Comparison of ENCODE assay signal across 9 mouse cellular contexts in genomic region chr4:151919900-151920643, GRCm38 (mm10). TPM values are rescaled to one million over a fixed set of nuclear protein-coding genes. Genes with fewer than 3 reads are reported as not detected.
DNase-seq lines count a peak whose midpoint lies in the region; ATAC-seq and TF ChIP-seq lines count a peak whose summit lies in the region.
"Had no signal": no experiment of that assay in that cellular context is flagged by ENCODE, and none has a peak within 500 bp of the region (broad histone marks: within the 10 kb centered on the region; RNA-seq: fewer than 3 reads in every experiment).

No protein-coding gene starts in this region.

- no peaks in the 10 kb centered on the region for H3K36me3 ChIP-seq in forebrain, embryonic 10.5 days (replicated peaks)
- no peaks in the 10 kb centered on the region for H3K36me3 ChIP-seq in hindbrain, embryonic 10.5 days
- H3K36me3 ChIP-seq in limb, embryonic 10.5 days = no peaks in the 10 kb centered on the region
- H3K36me3 ChIP-seq in midbrain, embryonic 10.5 days = no peaks in the 10 kb centered on the region
- no peaks in the 10 kb centered on the region for H3K36me3 ChIP-seq in spleen, adult 2 months (ENCODE audit: control insufficient read depth, insufficient read depth, low read length)

- peak; percentile 69; the same call in 1 of the 2 replicates for TF ChIP-seq CTCF in spleen, adult 2 months (IDR thresholded peaks at IDR 0.05; ENCODE audit: extremely low read depth, insufficient read depth, insufficient read length, insufficient replicate concordance)

- peak; percentile 72 for DNase-seq in CD4-positive, CD25-positive, alpha-beta regulatory T cell, adult 2 months (ENCODE audit: low read depth, low spot score)
- DNase-seq in c-Kit-positive CD71-positive TER-119-negative erythroid progenitor cells, embryonic 14.5 days (ENCODE audit: low read depth) = peak; percentile 48
- peak; percentile 61 for DNase-seq in forebrain, embryonic 10.5 days (ENCODE audit: extremely low spot score, low spot score)
- peak; percentile 63 for DNase-seq in hindbrain, embryonic 10.5 days (ENCODE audit: low spot score)
- DNase-seq in limb, embryonic 10.5 days (ENCODE audit: low spot score) = peak; percentile 79
- peak; percentile 69 for DNase-seq in midbrain, embryonic 10.5 days (ENCODE audit: low spot score)
- DNase-seq in spleen, adult 2 months (ENCODE audit: low read depth in 1 of 2, low spot score in 2 of 2) = peak; percentile 12 to 42

- H3K9me3 ChIP-seq in forebrain, embryonic 10.5 days = peaks cover 18% of the 10 kb centered on the region; the same call in 1 of the 2 replicates
- peaks cover 13% of the 10 kb centered on the region for H3K9me3 ChIP-seq in hindbrain, embryonic 10.5 days
- no peaks in the 10 kb centered on the region for H3K9me3 ChIP-seq in limb, embryonic 10.5 days (replicated peaks)
- H3K9me3 ChIP-seq in midbrain, embryonic 10.5 days (replicated peaks) = peaks cover 17% of the 10 kb centered on the region

- peak overlapping the region; percentile 75 for H3K27ac ChIP-seq in forebrain, embryonic 10.5 days
- peak overlapping the region; percentile 69 for H3K27ac ChIP-seq in hindbrain, embryonic 10.5 days
- H3K27ac ChIP-seq in limb, embryonic 10.5 days = peak overlapping the region; percentile 68
- H3K27ac ChIP-seq in midbrain, embryonic 10.5 days (replicated peaks) = peak overlapping the region; percentile 61
- no peak overlapping the region for H3K27ac ChIP-seq in spleen, adult 2 months (ENCODE audit: insufficient read depth, low read length)
- H3K27ac ChIP-seq: macrophage had no signal

- no peak for TF ChIP-seq POLR2A in spleen, adult 2 months (IDR thresholded peaks at IDR 0.05; ENCODE audit: low read depth, low read length)

- no peak for ATAC-seq in CD4-positive, CD25-positive, alpha-beta regulatory T cell, adult 4 months

- peak overlapping the region; percentile 42 for H3K4me3 ChIP-seq in forebrain, embryonic 10.5 days
- peak overlapping the region; percentile 43 for H3K4me3 ChIP-seq in hindbrain, embryonic 10.5 days
- H3K4me3 ChIP-seq in limb, embryonic 10.5 days = peak overlapping the region; percentile 37
- H3K4me3 ChIP-seq in midbrain, embryonic 10.5 days = peak overlapping the region; percentile 45
- H3K4me3 ChIP-seq in spleen, adult 2 months (ENCODE audit: extremely low read depth, insufficient read depth, insufficient read length) = no peak overlapping the region

- peaks cover 10% of the 10 kb centered on the region for H3K4me1 ChIP-seq in forebrain, embryonic 10.5 days
- H3K4me1 ChIP-seq in hindbrain, embryonic 10.5 days (replicated peaks) = peaks cover 14% of the 10 kb centered on the region
- H3K4me1 ChIP-seq in limb, embryonic 10.5 days = peaks cover 13% of the 10 kb centered on the region
- peaks cover 9% of the 10 kb centered on the region for H3K4me1 ChIP-seq in midbrain, embryonic 10.5 days
- H3K4me1 ChIP-seq in spleen, adult 2 months (ENCODE audit: control insufficient read depth, insufficient read depth, insufficient read length) = no peaks in the 10 kb centered on the region

- WGBS in forebrain, embryonic 10.5 days = 27% methylated on average over 16 of the region's 16 CpGs
- WGBS in hindbrain, embryonic 10.5 days = 16% methylated on average over 16 of the region's 16 CpGs
- 18% methylated on average over 16 of the region's 16 CpGs for WGBS in limb, embryonic 10.5 days
- 26% methylated on average over 16 of the region's 16 CpGs for WGBS in midbrain, embryonic 10.5 days
- 37% methylated on average over 16 of the region's 16 CpGs for WGBS in spleen, adult 2 months

- H3K27me3 ChIP-seq in forebrain, embryonic 10.5 days (ENCODE audit: poor library complexity, severe bottlenecking) = no peaks in the 10 kb centered on the region
- H3K27me3 ChIP-seq in hindbrain, embryonic 10.5 days (ENCODE audit: insufficient read depth, poor library complexity, severe bottlenecking) = no peaks in the 10 kb centered on the region
- no peaks in the 10 kb centered on the region for H3K27me3 ChIP-seq in limb, embryonic 10.5 days (ENCODE audit: low read depth, poor library complexity, severe bottlenecking)
- no peaks in the 10 kb centered on the region for H3K27me3 ChIP-seq in midbrain, embryonic 10.5 days (ENCODE audit: low read depth, poor library complexity, severe bottlenecking)
- no peaks in the 10 kb centered on the region for H3K27me3 ChIP-seq in spleen, adult 2 months (ENCODE audit: control insufficient read depth, insufficient read depth, low read length)

RNA-seq across cellular contexts. Expression of gene Dnajc11, which starts 13.4 kb away (rescaled TPM):
- polyA plus RNA-seq in CD4-positive, CD25-positive, alpha-beta regulatory T cell, adult 4 months (2017; shearing (Covaris generic)) = 10 to 100 TPM; 25.8 to 42.0 TPM
- polyA plus RNA-seq in forebrain, embryonic 10.5 days (2016; fragmentation: Nextera tagmentation; extraction: Ambion mirVana) = 113 and 114 TPM in 2 replicates
- 102 and 108 TPM in 2 replicates for polyA plus RNA-seq in hindbrain, embryonic 10.5 days (2016; fragmentation: Nextera tagmentation; extraction: Ambion mirVana)
- polyA plus RNA-seq in limb, embryonic 10.5 days (2016; fragmentation: Nextera tagmentation; extraction: Ambion mirVana) = 121 TPM in 2 replicates
- 107 and 108 TPM in 2 replicates for polyA plus RNA-seq in midbrain, embryonic 10.5 days (2016; fragmentation: Nextera tagmentation; extraction: Ambion mirVana)
- polyA plus RNA-seq in spleen, adult 2 months (2012; rRNA removed) = 31.6 and 40.9 TPM in 2 replicates

RNA-seq across cellular contexts. Expression of gene Camta1, which starts 58.4 kb away (rescaled TPM):
- polyA plus RNA-seq in CD4-positive, CD25-positive, alpha-beta regulatory T cell, adult 4 months (2017; shearing (Covaris generic)) = 10 to 100 TPM; 32.6 to 41.5 TPM
- 122 and 131 TPM in 2 replicates for polyA plus RNA-seq in forebrain, embryonic 10.5 days (2016; fragmentation: Nextera tagmentation; extraction: Ambion mirVana)
- 111 and 140 TPM in 2 replicates for polyA plus RNA-seq in hindbrain, embryonic 10.5 days (2016; fragmentation: Nextera tagmentation; extraction: Ambion mirVana)
- 94.3 and 102 TPM in 2 replicates for polyA plus RNA-seq in limb, embryonic 10.5 days (2016; fragmentation: Nextera tagmentation; extraction: Ambion mirVana)
- polyA plus RNA-seq in midbrain, embryonic 10.5 days (2016; fragmentation: Nextera tagmentation; extraction: Ambion mirVana) = 137 and 141 TPM in 2 replicates
- polyA plus RNA-seq in spleen, adult 2 months (2012; rRNA removed) = 6.3 and 7.7 TPM in 2 replicates

Comparison
In these comparisons a context has a peak if more than half of its experiments do, and no peak if none do; other contexts are left out.
1. DNase-seq: peak in every context shown above with its lines; median percentile 79 in limb, embryonic 10.5 days; 72 in CD4-positive, CD25-positive, alpha-beta regulatory T cell, adult 2 months; 69 in midbrain, embryonic 10.5 days; 63 in hindbrain, embryonic 10.5 days; 61 in forebrain, embryonic 10.5 days; 48 in c-Kit-positive CD71-positive TER-119-negative erythroid progenitor cells, embryonic 14.5 days; 27 in spleen, adult 2 months.